Mouse (Mus musculus) Patski (cell line): ENCODE measurements around the gene Map2k3. TPM values are rescaled to one million over a fixed set of nuclear protein-coding genes. Genes with fewer than 3 reads are reported as not detected.
"Not testable (repeated sequence)": the region's sequence is repeated elsewhere in the genome, so short reads cannot be mapped to it uniquely, and the experiment has no call there.

Experiments
- ATAC-seq: fragments of 100-300 bp; one replicate; pipeline ENCODE4 v1.8.0; 2021
- CTCF ChIA-PET: fragments of 350-600 bp; sonication (Branson Sonifier 250); formaldehyde crosslinking; loops from one replicate; lab custom pipeline; 2022; ENCODE audit warnings: inconsistent platforms; lab: Charles Lee
- POLR2A ChIA-PET: fragments of 350-600 bp; sonication (Branson Sonifier 250); formaldehyde crosslinking; loops from one replicate; lab custom pipeline; 2022; ENCODE audit warnings: antibody characterized with exemption, inconsistent platforms; lab: Charles Lee
- DNase-seq: peaks from one replicate; pipeline ENCODE4 v3.0.0-alpha.2; 2011; ENCODE audit warnings: low read depth, low spot score
- H3K27me3 ChIP-seq: fragments of 371-371 bp; one replicate; pipeline ENCODE4 v1.5.1; 2021
- CTCF ChIP-seq: fragments of 100-300 bp; IDR thresholded peaks from one replicate; pipeline ENCODE4 v1.5.1; 2021
- in situ Hi-C: fragments of 300-500 bp; cut with MboI; formaldehyde crosslinking; loops from 3 replicates; pipeline ENCODE4 v1.11.1; 2018; ENCODE audit warnings: low pct_unique_long_range_greater_than_20kb, mixed read lengths
- polyA plus RNA-seq: library from polyadenylated mRNA; unstranded; gene quantifications from one replicate; pipeline ENCODE4 v1.2.3, GENCODE M21; 2021

Map2k3 gene
- 54.6 TPM for polyA plus RNA-seq

- H3K27me3 ChIP-seq, result no peaks in the 10 kb centered on the region
- CTCF ChIA-PET, result interaction anchor here (0.8 to 1.4 kb wide), 2 partner anchors 9 to 21 kb away, joined by 3 read pairs; no protein-coding TSS in a partner anchor
- DNase-seq (peak; percentile 64), ATAC-seq (peak; percentile 72)
- in situ Hi-C loops, result no loop called here
- no peak for TF ChIP-seq CTCF
- POLR2A ChIA-PET, result interaction anchor here (0.7 to 1.9 kb wide), 5 partner anchors 10 to 1259 kb away, joined by 3 to 9 read pairs (median 3); partner anchors contain the start of gene Natd1
Observed at GRCm38 (mm10) chr11:60931869-60932481, at the start of gene Map2k3. TSS of gene Map2k3 (plus strand) at chr11:60932033.

- POLR2A ChIA-PET, result interaction anchor here (1.1 kb wide), 1 partner anchor 78 kb away, joined by 4 read pairs; no protein-coding TSS in a partner anchor
- DNase-seq (peak; percentile 33), ATAC-seq (no peak)
- TF ChIP-seq CTCF, result no peak
- in situ Hi-C loops, result no loop called here
- CTCF ChIA-PET, result interaction anchor here (0.8 to 1.2 kb wide), 3 partner anchors 9 to 248 kb away, joined by 3 read pairs; no protein-coding TSS in a partner anchor
- H3K27me3 ChIP-seq, result no peaks in the 10 kb centered on the region
Observed at GRCm38 (mm10) chr11:60882386-60882785, 49.4 kb upstream of the Map2k3 start.

- ATAC-seq, in situ Hi-C loops, DNase-seq: not testable (repeated sequence)
Observed at GRCm38 (mm10) chr11:60886986-60887385, 44.8 kb upstream of the Map2k3 start.

DNA sequence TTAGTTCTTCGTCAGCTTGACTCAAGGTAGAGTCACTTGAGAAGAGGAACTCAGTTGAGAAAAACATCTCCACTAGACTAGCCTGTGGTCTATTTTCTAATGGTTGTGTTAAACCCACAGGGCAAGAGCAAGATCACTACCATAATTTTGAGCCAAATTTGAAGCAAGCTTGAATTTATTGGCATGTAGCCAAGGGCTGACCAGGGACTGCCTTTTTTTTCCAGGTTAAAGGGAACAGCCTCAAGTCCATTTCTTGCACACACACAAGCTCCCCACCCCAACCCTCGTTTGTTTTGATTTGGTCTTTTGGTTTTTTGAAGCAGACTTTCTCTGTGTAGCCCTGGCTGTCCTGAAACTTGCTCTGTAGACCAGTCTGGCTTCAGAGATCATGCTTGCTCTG, 42.0 kb upstream of the Map2k3 start:
- no peak for DNase-seq
- CTCF ChIA-PET, result no interaction called here
- in situ Hi-C loops, result no loop called here
- POLR2A ChIA-PET, result no interaction called here
- no peak for ATAC-seq
- no peaks in the 10 kb centered on the region for H3K27me3 ChIP-seq
- TF ChIP-seq CTCF, result no peak

More at GRCm38 (mm10) chr11:60886986-60887385, 44.8 kb upstream of the Map2k3 start:
- POLR2A ChIA-PET, H3K27me3 ChIP-seq: not testable (repeated sequence)
- CTCF ChIA-PET, result interaction anchor here (1.4 kb wide), 1 partner anchor 9 kb away, joined by 5 read pairs; no protein-coding TSS in a partner anchor

DNA sequence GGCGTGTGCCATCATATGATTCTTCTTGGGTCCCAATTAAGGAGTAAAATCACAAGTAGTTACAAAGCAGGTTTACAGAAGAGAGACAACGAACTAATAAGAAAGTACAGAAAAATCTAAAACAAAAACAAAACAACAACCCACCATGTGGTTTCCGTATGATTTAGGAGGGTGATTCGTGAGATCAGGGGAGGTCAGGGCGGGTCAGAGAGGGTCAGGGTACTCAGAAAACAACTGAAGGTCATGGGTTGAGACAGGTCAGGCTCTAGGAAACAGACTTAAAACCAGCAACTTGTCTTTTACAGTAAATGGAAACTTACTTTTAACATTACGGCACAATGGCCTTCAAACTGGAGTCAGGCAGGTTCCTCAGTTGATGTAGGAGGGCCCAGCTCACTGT, 41.5 kb upstream of the Map2k3 start:
- ATAC-seq, result no peak
- POLR2A ChIA-PET, result interaction anchor here (0.6 kb wide), 1 partner anchor 35 kb away, joined by 3 read pairs; no protein-coding TSS in a partner anchor

DNA sequence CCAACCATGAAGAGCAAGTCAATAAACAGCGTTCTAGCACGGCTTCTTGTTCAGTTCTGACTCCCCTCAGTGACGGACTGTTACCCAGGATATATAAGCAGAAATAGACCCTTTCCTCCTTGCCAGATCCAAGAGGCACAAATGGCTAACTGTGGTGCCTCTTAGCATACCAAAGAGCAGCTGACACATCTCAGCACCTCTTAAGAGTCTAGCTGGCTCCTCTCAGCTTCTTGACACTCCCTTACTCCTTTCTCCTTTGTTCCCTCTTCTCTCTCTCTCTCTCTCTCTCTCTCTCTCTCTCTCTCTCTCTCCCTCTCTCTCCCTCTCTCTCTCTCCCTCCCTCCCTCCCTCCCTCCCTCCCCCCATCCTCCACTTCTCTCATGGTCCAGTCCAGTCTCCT, 41.1 kb upstream of the Map2k3 start:
- POLR2A ChIA-PET, result interaction anchor here (0.6 kb wide), 1 partner anchor 35 kb away, joined by 3 read pairs; no protein-coding TSS in a partner anchor
- ATAC-seq (no peak), DNase-seq (no peak)
- TF ChIP-seq CTCF, result no peak
- in situ Hi-C loops, result no loop called here
- CTCF ChIA-PET, result no interaction called here
- no peaks in the 10 kb centered on the region for H3K27me3 ChIP-seq

More for the DNA sequence above, 41.5 kb upstream of the Map2k3 start:
- DNase-seq, result no peak
- H3K27me3 ChIP-seq, result no peaks in the 10 kb centered on the region
- no peak for TF ChIP-seq CTCF
- CTCF ChIA-PET, result no interaction called here
- in situ Hi-C loops, result no loop called here

GRCm38 (mm10) chr11:60895915-60896314, 35.9 kb upstream of the Map2k3 start:
- ChIA-PET CTCF (interaction anchor here (1.3 kb wide), 1 partner anchor 11 kb away, joined by 3 read pairs; no protein-coding TSS in a partner anchor), POLR2A (interaction anchor here (0.9 kb wide), 1 partner anchor 100 kb away, joined by 3 read pairs; no protein-coding TSS in a partner anchor)
- TF ChIP-seq CTCF, result no peak
- no peak for DNase-seq
- no peak for ATAC-seq
- in situ Hi-C loops, result no loop called here
- no peaks in the 10 kb centered on the region for H3K27me3 ChIP-seq

- ATAC-seq (no peak), DNase-seq (no peak)
- ChIA-PET CTCF (no interaction called here), POLR2A (interaction anchor here (1.1 kb wide), 1 partner anchor 16 kb away, joined by 5 read pairs; no protein-coding TSS in a partner anchor)
- TF ChIP-seq CTCF, result no peak
- in situ Hi-C loops, result no loop called here
- no peaks in the 10 kb centered on the region for H3K27me3 ChIP-seq
Observed at GRCm38 (mm10) chr11:60902001-60902400, 29.8 kb upstream of the Map2k3 start.

DNA sequence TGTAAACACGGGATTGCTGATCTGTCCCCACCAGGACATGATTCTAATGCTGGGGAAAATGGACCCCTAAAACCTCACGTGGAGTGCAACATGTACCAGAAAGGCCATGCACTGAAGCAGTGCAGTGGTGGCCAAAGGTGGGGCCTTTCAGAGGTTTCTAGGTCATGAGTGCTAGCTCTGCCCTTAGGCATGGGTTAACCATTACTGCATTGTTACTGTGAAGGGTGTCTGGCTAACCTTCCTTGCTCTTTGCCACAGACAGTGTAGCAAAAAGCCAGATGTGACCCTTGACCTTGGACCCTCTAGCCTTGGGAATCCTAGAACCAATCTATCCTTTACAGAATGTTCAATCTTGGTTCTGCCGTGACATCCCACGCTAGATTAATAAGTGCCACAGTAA, 29.3 kb upstream of the Map2k3 start:
- DNase-seq, result no peak
- ChIA-PET CTCF (no interaction called here), POLR2A (interaction anchor here (0.6 to 1.1 kb wide), 2 partner anchors 16 to 1751 kb away, joined by 3 to 5 read pairs; no protein-coding TSS in a partner anchor)
- in situ Hi-C loops, result no loop called here
- no peaks in the 10 kb centered on the region for H3K27me3 ChIP-seq
- ATAC-seq, result no peak
- no peak for TF ChIP-seq CTCF

DNA sequence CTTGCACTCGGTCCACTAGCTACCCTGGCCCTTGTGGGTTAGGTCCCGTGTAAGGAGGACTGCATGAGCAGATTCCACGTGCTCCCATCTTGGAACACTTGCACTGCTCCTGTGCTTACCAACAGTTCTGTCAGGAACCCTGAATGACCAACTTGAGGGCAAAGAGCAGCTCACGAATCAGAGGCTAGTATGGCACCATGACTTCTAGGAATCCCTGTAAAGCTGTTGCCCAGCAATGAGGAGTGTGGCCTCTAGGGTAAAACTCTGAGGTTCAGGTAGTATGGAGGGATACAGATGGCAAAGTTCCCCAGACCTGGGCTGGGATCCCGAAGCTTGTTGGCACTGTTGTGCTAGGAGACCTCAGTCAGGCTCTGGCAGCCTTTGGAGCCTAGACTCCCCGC, 28.2 kb upstream of the Map2k3 start:
- no peak for ATAC-seq
- ChIA-PET CTCF (interaction anchor here (0.8 kb wide), 1 partner anchor 11 kb away, joined by 3 read pairs; no protein-coding TSS in a partner anchor), POLR2A (no interaction called here)
- DNase-seq, result no peak
- in situ Hi-C loops, result no loop called here
- TF ChIP-seq CTCF, result no peak
- no peaks in the 10 kb centered on the region for H3K27me3 ChIP-seq
